Mouse (Mus musculus) neural tube, embryonic 15.5 days (tissue): ENCODE measurements at regions not wholly inside any gene's neighbourhood (a gene's known extent, or its start where the extent isn't known, plus 50 kb on each side); places are given as distances from the start of the nearest gene placed in this dataset.

Experiments used
- ATAC-seq: fragments of 200-750 bp; cut with Nextera tagmentation; 2 replicates; pipeline ENCODE4 v1.8.0; 2017; ENCODE audit warnings: mild to moderate bottlenecking, moderate TSS enrichment, moderate library complexity; ENCODE audit not compliant: low FRiP score
- H3K27ac ChIP-seq: fragments of 300-500 bp; sonication (generic); replicated peaks from 2 replicates; pipeline ENCODE4 v1.5.1; 2015; ENCODE audit warnings: mild to moderate bottlenecking, inconsistent platforms
- H3K27me3 ChIP-seq: fragments of 300-500 bp; sonication (generic); replicated peaks from 2 replicates; pipeline ENCODE4 v1.6.1; 2015; ENCODE audit warnings: inconsistent platforms
- H3K36me3 ChIP-seq: fragments of 300-500 bp; sonication (generic); 2 replicates; pipeline ENCODE4 v1.6.1; 2015; ENCODE audit warnings: inconsistent platforms
- H3K4me1 ChIP-seq: fragments of 300-500 bp; sonication (generic); 2 replicates; pipeline ENCODE4 v1.6.1; 2015; ENCODE audit warnings: inconsistent platforms
- H3K4me2 ChIP-seq: fragments of 300-500 bp; sonication (generic); 2 replicates; pipeline ENCODE4 v1.6.1; 2015; ENCODE audit warnings: inconsistent platforms, mild to moderate bottlenecking, moderate library complexity
- H3K4me3 ChIP-seq: fragments of 300-500 bp; sonication (generic); replicated peaks from 2 replicates; pipeline ENCODE4 v1.5.1; 2015; ENCODE audit warnings: mild to moderate bottlenecking, inconsistent platforms
- H3K9ac ChIP-seq: fragments of 300-500 bp; sonication (generic); replicated peaks from 2 replicates; pipeline ENCODE4 v1.6.1; 2015; ENCODE audit warnings: mild to moderate bottlenecking, inconsistent platforms
- H3K9me3 ChIP-seq: fragments of 300-500 bp; sonication (generic); replicated peaks from 2 replicates; pipeline ENCODE4 v1.6.1; 2016; ENCODE audit warnings: inconsistent platforms
- WGBS: fragments of 180-500 bp; shearing (Covaris S2); methylation state at CpG from one replicate; pipeline ENCODE4 v1.1.7; 2015; ENCODE audit warnings: mixed read lengths; 5-methylcytosine and 5-hydroxymethylcytosine counted together

DNA sequence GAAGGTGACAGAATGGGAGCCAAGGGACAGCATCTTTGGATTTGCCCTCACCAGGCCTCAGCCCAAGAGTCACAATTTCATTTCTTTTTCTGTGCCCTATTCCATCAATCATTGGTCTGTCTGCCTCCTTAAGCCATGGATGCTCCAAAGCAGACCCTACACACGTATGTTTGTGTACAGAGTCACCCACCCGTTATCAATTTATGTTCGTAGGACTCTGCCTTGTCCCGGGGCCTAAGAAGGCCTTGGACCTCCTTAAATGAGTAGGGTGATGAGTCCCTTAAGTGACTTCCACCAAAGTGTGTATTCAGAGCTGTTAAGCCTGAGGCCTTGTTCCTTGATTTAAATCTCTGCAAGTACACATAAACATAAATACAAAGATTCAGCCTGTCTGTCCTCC, 50.1 kb upstream of the Polg start:
- WGBS: 23% methylated on average over 4 of the region's 4 CpGs
- Histone ChIP-seq H3K4me3 (no peak overlapping the region), H3K27me3 (no peaks in the 10 kb centered on the region), H3K9me3 (no peaks in the 10 kb centered on the region), H3K4me1 (peaks cover 93% of the 10 kb centered on the region), H3K27ac (peak overlapping the region; percentile 98), H3K36me3 (no peaks in the 10 kb centered on the region), H3K4me2 (peak overlapping the region; percentile 56; the same call in 1 of the 2 replicates), H3K9ac (peak overlapping the region; percentile 51)
- no peak for ATAC-seq
